Mouse (Mus musculus) liver, adult 2 months (tissue): Measurements from ENCODE around the gene Car10.

Experiments
- CTCF ChIP-seq: fragments of 200-500 bp; IDR thresholded peaks from 2 replicates; pipeline ENCODE4 v1.5.1; 2011; ENCODE audit warnings: low read depth, low read length, control low read depth
- POLR2A ChIP-seq: fragments of 200-500 bp; IDR thresholded peaks from 2 replicates; pipeline ENCODE4 v1.6.1; 2011; ENCODE audit warnings: low read length, control low read depth; ENCODE audit not compliant: insufficient read depth; ENCODE audit errors: extremely low read depth

DNA sequence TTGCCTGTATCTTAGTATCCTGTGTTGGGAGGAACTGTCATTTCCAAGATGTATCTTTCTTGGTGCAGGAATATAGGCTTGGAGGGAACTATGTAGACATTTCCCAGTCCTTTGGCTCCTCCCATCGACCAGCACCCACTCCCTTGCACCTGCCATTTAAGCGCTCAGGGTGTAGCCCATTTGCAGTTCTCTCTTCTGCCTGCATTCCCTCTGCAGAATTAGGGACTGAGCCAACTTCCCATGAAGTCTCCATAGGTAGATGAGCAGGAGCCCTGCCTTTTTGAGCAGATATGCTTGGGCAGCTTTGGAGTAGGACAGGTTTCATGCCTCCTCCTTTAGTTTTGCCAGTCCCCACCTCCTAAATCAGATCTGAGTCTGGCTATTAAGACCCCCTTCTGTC is 3.3 kb downstream of the Car10 start:
- TF ChIP-seq CTCF (no peak), POLR2A (no peak)
